Mouse (Mus musculus) limb, embryonic 11.5 days (tissue): ENCODE measurements around the gene Pbrm1. TPM values are rescaled to one million over a fixed set of nuclear protein-coding genes. Genes with fewer than 3 reads are reported as not detected.

ENCODE experiments used
- ATAC-seq: fragments of 200-750 bp; cut with Nextera tagmentation; 2 replicates; pipeline ENCODE4 v1.8.0; 2017; ENCODE audit warnings: low read depth; ENCODE audit not compliant: insufficient number of reproducible peaks, low FRiP score, low TSS enrichment
- DNase-seq: peaks from one replicate; pipeline ENCODE4 v3.0.0-alpha.2; 2015; ENCODE audit warnings: low spot score
- H3K27ac ChIP-seq: fragments of 300-500 bp; sonication (generic); replicated peaks from 2 replicates; pipeline ENCODE4 v1.5.1; 2014; ENCODE audit warnings: low read depth, mild to moderate bottlenecking, low read length
- H3K27me3 ChIP-seq: fragments of 300-500 bp; sonication (generic); 2 replicates; pipeline ENCODE4 v1.6.1; 2014; ENCODE audit warnings: mild to moderate bottlenecking, low read length, mixed read lengths; ENCODE audit not compliant: control insufficient read depth, insufficient read depth
- H3K36me3 ChIP-seq: fragments of 300-500 bp; sonication (generic); 2 replicates; pipeline ENCODE4 v1.6.1; 2014; ENCODE audit warnings: mild to moderate bottlenecking, low read length, moderate library complexity, mixed read lengths; ENCODE audit not compliant: control insufficient read depth, insufficient read depth
- H3K4me1 ChIP-seq: fragments of 300-500 bp; sonication (generic); 2 replicates; pipeline ENCODE4 v1.6.1; 2014; ENCODE audit warnings: low read length, mixed read lengths; ENCODE audit not compliant: control insufficient read depth, insufficient read depth
- H3K4me2 ChIP-seq: fragments of 300-500 bp; sonication (generic); 2 replicates; pipeline ENCODE4 v1.6.1; 2014; ENCODE audit warnings: low read depth, mild to moderate bottlenecking, moderate library complexity; ENCODE audit not compliant: severe bottlenecking
- H3K4me3 ChIP-seq: fragments of 300-500 bp; sonication (generic); 2 replicates; pipeline ENCODE4 v1.5.1; 2014; ENCODE audit warnings: low read depth, low read length
- H3K9ac ChIP-seq: fragments of 300-500 bp; sonication (generic); 2 replicates; pipeline ENCODE4 v1.6.1; 2014; ENCODE audit warnings: mild to moderate bottlenecking, low read length
- H3K9me3 ChIP-seq: fragments of 300-500 bp; sonication (generic); 2 replicates; pipeline ENCODE4 v1.6.1; 2016; ENCODE audit warnings: low read length; ENCODE audit not compliant: control insufficient read depth
- WGBS: fragments of 180-500 bp; shearing (Covaris S2); extraction: QIAGEN DNeasy Blood & Tissue Kit; methylation state at CpG from one replicate; pipeline ENCODE4 v1.1.7; 2014; 5-methylcytosine and 5-hydroxymethylcytosine counted together
- polyA plus RNA-seq: library from polyadenylated mRNA; unstranded; fragments of >200 nt; fragmentation: Nextera tagmentation; extraction: Ambion mirVana; gene quantifications from 2 replicates; pipeline ENCODE4 v1.2.1, GENCODE M21; 2014

Gene Pbrm1
- polyA plus RNA-seq, 1 experiment from 2014 or later, result 136 TPM

GRCm38 (mm10) chr14:31132491-31132975 is 113.6 kb downstream of the Pbrm1 start:
- Histone ChIP-seq H3K4me2 (peak overlapping the region; percentile 81), H3K36me3 (peaks cover 22% of the 10 kb centered on the region), H3K4me3 (peak overlapping the region; percentile 91), H3K27me3 (no peaks in the 10 kb centered on the region), H3K27ac (no peak overlapping the region), H3K9me3 (no peaks in the 10 kb centered on the region), H3K9ac (peak overlapping the region; percentile 94; the same call in 1 of the 2 replicates), H3K4me1 (peaks cover 15% of the 10 kb centered on the region)
- WGBS, result 85% methylated on average over 7 of the region's 7 CpGs
- ATAC-seq (no peak), DNase-seq (no peak)

GRCm38 (mm10) chr14:31133023-31133665 is 114.2 kb downstream of the Pbrm1 start:
- H3K27ac ChIP-seq, result no peak overlapping the region
- H3K36me3 ChIP-seq, result peaks cover 27% of the 10 kb centered on the region
- no peak for DNase-seq
- H3K9me3 ChIP-seq, result no peaks in the 10 kb centered on the region
- H3K4me1 ChIP-seq, result peaks cover 15% of the 10 kb centered on the region
- WGBS, result 75% methylated on average over 11 of the region's 11 CpGs
- peak overlapping the region; percentile 27; the same call in 1 of the 2 replicates for H3K9ac ChIP-seq
- no peak for ATAC-seq
- no peak overlapping the region for H3K4me2 ChIP-seq
- no peak overlapping the region for H3K4me3 ChIP-seq
- no peaks in the 10 kb centered on the region for H3K27me3 ChIP-seq

- WGBS, result 92% methylated on average over 25 of the region's 25 CpGs
- Histone ChIP-seq H3K4me2 (no peak overlapping the region), H3K4me1 (peaks cover 15% of the 10 kb centered on the region), H3K27ac (no peak overlapping the region), H3K4me3 (no peak overlapping the region), H3K9me3 (no peaks in the 10 kb centered on the region), H3K36me3 (peaks cover 32% of the 10 kb centered on the region), H3K27me3 (no peaks in the 10 kb centered on the region), H3K9ac (no peak overlapping the region)
- DNase-seq (no peak), ATAC-seq (no peak)
Observed at GRCm38 (mm10) chr14:31134015-31135000, 115.4 kb downstream of the Pbrm1 start.

- DNase-seq, result no peak
- 92% methylated on average over 34 of the region's 34 CpGs for WGBS
- no peak overlapping the region for H3K27ac ChIP-seq
- peaks cover 8% of the 10 kb centered on the region for H3K4me1 ChIP-seq
- peaks cover 41% of the 10 kb centered on the region for H3K36me3 ChIP-seq
- no peaks in the 10 kb centered on the region for H3K9me3 ChIP-seq
- no peaks in the 10 kb centered on the region for H3K27me3 ChIP-seq
- H3K4me3 ChIP-seq, result no peak overlapping the region
- no peak overlapping the region for H3K4me2 ChIP-seq
- no peak for ATAC-seq
- no peak overlapping the region for H3K9ac ChIP-seq
Observed at GRCm38 (mm10) chr14:31135495-31136410, 116.8 kb downstream of the Pbrm1 start.

GRCm38 (mm10) chr14:31136411-31137280 is 117.7 kb downstream of the Pbrm1 start:
- H3K9ac ChIP-seq, result no peak overlapping the region
- peaks cover 50% of the 10 kb centered on the region for H3K36me3 ChIP-seq
- 0 out of 2 replicates have a peak overlapping the region, but pooled peaks have one; percentile 12 for H3K27ac ChIP-seq
- ATAC-seq (no peak), DNase-seq (no peak)
- H3K4me3 ChIP-seq, result no peak overlapping the region
- H3K4me1 ChIP-seq, result peaks cover 8% of the 10 kb centered on the region
- H3K27me3 ChIP-seq, result no peaks in the 10 kb centered on the region
- 94% methylated on average over 26 of the region's 26 CpGs for WGBS
- H3K9me3 ChIP-seq, result no peaks in the 10 kb centered on the region
- H3K4me2 ChIP-seq, result no peak overlapping the region

- Histone ChIP-seq H3K27ac (0 out of 2 replicates have a peak overlapping the region, but pooled peaks have one; percentile 12), H3K4me3 (no peak overlapping the region), H3K4me2 (no peak overlapping the region), H3K9ac (peak overlapping the region; percentile 12; the same call in 1 of the 2 replicates), H3K27me3 (no peaks in the 10 kb centered on the region), H3K36me3 (peaks cover 53% of the 10 kb centered on the region), H3K4me1 (peaks cover 4% of the 10 kb centered on the region), H3K9me3 (no peaks in the 10 kb centered on the region)
- WGBS, result 83% methylated on average over 10 of the region's 10 CpGs
- ATAC-seq (no peak), DNase-seq (no peak)
Observed at GRCm38 (mm10) chr14:31137281-31137595, 118.3 kb downstream of the Pbrm1 start.

GRCm38 (mm10) chr14:31137791-31138190 is 118.9 kb downstream of the Pbrm1 start:
- ATAC-seq, result no peak
- Histone ChIP-seq H3K36me3 (peaks cover 53% of the 10 kb centered on the region), H3K4me1 (no peaks in the 10 kb centered on the region), H3K9me3 (no peaks in the 10 kb centered on the region), H3K4me3 (no peak overlapping the region), H3K4me2 (no peak overlapping the region), H3K27ac (no peak overlapping the region), H3K27me3 (no peaks in the 10 kb centered on the region), H3K9ac (no peak overlapping the region)
- WGBS, result 92% methylated on average over 11 of the region's 11 CpGs
- no peak for DNase-seq
